Mouse (Mus musculus): ENCODE data around the gene Sh3pxd2a.
"Not testable (repeated sequence)": the region's sequence is repeated elsewhere in the genome, so short reads cannot be mapped to it uniquely, and the experiment has no call there.

Gene Sh3pxd2a

DNA sequence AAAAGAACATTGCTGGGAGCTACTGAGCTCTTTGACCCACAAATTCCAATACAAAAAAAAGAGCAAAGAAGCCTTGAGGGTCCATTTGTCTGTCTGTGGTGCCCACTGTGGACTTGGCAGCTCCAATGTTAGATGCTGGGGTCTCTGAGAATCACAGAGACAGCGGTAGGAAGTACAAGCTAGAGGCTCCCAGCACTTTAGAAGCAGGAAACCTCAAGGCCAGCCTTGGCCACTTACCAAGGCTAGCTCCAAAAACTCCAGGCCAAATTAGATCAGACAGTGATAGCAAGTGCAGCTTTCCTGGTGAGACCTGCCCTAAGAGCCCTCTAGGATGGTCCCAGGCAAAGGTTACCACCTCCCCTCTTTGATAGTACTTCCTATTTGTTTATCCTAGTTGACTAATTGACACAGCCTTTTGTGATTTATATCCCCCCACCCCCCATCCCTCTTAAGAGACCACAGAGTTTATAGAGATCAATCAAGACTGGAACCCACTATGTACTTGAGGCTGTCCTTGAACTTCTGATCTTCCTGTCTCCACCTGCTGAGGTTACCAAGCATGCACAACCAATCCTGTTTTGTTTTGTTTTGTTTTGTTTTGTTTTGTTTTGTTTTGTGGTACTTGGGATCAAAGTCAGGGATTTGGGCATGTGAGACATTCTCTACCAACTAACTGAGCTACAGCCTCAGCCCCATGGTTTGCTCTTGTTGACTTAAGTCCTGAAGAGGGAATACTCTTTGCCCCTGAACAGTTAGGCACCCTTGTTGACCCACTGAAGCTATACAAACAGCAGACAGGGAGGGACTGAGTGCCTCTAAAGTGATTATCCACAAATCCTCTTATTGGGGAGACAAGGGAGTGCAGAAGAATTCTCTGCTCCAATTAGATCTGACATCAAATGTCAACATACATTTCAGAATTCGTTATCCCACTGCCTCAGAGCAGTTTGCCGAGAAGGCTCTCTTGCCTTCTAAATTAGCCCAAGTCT lies 60.5 kb downstream of the Sh3pxd2a start:
- peak; percentile 64 for DNase-seq

DNA sequence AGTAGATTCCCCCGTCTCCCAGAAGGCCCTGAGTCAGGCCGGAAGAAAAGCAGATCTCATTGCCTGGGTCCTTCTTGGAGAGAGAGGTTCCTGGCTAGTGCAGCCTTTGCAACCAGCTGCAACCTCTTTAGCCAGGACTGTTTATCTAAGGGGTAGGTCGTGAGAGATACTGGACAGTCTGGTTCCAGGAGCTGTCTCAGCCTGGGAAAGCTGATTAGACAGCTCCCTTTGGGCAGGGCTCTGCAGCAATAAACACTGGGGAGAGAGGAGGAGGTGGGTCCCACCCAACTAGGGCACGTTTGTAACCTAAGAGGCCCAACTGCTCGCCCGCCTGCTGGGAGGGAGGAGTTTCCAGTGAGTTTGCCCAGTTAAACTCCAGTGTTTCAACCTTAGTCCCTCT lies 61.2 kb downstream of the Sh3pxd2a start:
- DNase-seq, result peak; percentile 60

DNA sequence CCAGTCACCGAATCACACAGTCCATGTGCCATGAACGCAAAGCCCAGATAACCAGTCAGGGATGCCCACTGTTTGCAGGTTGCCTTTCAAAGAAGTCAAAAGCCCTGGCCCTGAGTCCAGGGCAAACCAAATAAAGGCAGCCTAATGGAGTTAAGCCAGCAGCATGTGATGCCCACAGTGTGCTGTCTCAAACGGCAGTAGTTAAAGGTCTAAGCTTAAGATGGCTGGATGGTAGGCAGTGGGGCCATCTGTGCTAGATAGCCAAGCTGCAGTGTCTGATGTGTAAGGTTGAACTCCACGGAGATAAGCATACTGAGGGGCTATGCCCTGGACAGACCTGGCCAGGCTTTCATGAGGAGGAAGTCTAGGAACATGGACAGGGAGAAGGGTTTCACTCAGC lies 61.7 kb downstream of the Sh3pxd2a start:
- DNase-seq, result no peak

DNA sequence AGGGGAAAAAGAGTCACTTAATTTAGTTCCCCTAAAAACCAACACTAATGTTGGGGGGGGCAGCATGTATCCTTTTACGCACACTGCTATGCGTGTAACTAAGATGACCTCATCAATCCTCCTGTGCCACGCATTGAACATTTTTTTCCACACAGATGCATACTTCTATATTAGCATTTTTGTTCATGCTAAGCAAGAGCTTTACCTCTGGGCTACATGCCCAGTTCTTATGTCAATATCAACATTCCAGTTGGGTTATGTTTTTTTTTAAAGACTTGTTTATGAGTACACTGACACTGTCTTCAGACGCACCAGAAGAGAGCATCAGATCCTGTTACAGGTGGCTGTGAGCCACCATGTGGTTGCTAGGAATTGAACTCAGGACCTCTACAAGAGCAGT lies 64.5 kb downstream of the Sh3pxd2a start:
- DNase-seq, result no peak

DNA sequence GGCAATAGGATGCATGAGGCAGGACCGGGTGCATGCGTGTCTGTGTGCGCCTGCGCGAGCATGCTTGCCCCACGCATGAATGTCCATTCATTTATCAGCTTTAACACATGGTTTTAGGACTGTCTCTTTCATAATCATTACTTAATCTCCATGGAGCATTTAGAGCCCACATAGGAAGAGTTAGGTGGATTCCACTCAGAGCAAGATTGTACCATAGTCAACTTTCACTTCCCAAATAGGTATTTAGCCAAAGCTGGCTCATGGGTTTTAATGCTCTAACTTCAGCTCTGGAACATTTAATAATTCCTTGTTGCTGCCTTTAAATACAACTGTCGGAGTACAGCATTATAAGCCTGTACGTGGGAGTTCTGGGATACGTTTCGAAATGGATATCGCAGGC lies 65.2 kb downstream of the Sh3pxd2a start:
- no peak for DNase-seq

DNA sequence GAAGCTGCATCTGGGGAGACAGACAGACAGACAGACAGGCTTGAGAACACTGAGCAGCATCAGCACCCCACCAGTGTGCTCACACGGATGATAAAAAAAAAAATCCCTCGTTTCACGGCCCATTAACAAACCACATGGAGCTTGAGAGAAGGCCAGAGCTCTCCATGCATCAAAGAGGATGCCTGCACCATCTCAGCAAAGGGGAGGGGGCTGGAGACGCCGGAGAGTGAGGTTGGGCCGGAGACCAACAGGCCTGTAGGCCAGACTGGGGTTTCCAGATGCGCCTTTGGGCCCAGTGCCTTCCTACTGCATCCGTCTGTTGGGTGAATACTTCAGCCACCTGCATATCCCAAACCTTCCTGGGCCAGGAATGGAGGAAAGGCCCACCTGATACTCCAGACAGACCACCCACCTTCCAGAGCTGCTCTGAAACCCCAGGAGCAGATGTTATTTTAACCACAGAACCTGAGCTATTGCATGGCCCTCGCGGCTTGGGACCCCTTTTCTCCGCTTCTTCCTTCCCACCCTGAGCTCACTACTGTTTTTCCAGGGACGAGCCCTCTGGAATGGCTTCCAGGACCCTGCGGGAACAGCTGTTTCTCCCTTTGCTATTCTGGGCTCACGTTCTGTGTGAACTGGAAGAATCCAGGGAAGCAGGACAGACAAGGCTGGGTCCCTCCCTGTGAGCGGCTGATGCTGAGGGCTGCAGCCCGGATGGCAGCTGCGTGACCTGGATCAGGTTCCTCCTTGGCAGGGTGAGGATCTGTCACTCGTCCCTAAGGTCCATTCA lies 66.1 kb downstream of the Sh3pxd2a start:
- no peak for DNase-seq

DNA sequence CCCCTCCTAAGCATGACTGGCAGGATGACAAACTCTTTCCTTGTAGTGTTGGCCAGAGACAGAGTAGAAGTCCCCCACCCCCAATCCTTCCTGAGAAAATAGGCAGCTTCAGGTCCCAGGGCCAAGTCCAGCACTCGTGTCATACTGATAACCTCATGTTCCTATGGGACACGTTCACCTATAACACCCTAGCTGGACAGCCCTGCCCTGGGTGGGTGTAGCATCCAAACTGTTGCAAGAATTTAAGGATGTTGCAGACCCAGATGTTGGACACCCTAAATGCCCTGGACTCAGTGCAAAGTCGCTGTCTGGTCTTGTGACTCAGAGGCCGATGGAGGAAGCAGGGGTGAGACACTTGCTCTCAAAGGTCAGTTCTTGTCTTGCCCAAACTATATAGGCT lies 68.9 kb downstream of the Sh3pxd2a start:
- DNase-seq, result no peak

DNA sequence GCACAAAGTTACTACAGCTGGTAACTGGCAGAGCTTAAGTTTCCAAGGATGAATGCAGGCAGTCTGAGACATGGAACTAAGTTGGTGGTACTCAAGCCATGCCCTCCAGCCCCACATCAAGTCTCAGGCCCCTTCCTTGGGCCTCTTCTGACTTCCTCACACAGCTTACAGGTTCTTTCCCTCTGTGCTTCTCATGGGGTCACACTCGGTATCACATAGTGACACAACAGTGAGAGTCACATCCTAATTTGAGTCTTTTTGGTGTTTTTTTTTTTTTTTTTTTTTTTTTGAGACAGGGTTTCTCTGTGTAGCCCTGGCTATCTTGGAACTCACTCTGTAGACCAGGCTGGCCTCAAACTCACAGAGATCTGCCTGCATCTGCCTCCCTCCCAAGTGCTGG lies 69.4 kb downstream of the Sh3pxd2a start:
- DNase-seq, result not testable (repeated sequence)

DNA sequence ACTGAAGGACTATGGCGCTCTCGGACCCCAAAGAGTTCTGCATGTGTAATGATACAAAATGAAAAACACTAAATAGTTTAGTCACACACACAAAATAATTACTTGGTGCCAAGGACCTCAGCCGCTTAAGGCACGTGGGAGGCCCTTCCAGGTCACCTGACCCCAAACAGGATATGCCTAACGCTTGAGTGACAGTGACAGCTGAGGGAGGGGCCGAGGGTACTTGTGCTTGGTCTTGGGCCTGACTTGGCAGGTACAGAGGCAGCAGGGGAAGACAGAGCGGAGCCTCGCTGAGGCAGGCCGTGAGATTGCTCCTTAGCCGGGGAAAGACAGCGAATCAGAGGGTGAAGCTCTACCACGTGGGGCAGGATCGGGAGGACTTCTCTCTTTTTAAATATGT lies 73.3 kb downstream of the Sh3pxd2a start:
- no peak for DNase-seq

DNA sequence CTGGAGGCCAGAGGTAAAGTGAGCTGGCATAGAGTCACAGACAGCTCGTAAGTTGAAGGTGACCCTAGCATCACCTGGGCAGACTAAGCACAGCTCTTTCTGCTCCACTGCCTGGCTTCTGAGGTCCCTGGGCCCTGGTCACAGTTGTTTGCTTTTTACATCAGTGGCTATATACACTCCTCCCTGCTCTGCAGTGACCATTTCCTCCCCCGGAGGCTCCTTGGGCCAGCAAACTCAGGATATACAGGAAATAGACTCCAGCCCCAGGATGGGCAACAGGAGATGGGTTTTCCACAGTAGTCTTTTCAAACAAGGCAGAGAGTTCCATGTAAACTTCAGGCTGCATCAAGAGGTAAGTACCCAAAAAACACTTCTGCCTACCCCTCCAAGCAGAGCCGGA lies 76.3 kb downstream of the Sh3pxd2a start:
- no peak for DNase-seq

DNA sequence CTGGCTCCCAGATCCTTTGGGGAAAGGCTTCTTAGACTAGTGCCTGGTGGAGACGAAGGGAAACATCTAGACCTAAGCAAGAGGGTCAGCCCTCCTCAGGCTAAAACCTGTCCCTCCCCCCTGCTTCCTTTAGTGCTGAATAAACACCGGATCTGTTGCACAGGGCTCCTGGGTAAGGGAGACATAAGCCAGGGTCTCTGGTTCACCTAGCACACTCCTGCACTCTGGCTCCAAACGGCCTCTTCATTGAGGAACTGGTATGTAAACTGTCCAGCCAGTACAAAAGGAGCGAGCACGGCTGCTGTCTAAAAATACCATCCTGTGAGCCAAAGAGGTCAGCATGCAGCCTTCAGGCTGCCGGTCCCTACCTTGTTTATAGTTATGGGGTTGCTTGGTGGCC lies 76.8 kb downstream of the Sh3pxd2a start:
- DNase-seq, result no peak

DNA sequence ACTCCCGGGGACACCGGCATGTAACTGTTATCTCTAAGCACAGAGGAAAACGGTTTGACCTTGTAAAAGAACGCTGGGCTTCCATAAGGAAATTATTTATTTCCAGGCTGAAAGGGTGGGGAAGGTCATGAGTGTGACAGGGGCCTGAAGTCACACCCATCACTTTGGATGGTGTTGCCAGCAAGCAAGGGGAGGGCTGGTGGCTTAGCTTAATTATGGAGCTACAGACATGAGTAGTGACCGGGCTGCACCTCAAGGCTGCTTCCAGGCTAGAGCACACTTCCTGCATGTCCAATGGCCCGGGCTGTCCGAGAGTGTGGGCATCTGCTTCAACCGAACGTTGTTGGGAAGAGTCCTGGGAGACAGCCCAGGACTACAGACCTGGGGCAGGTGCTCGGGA lies 78.2 kb downstream of the Sh3pxd2a start:
- no peak for DNase-seq

DNA sequence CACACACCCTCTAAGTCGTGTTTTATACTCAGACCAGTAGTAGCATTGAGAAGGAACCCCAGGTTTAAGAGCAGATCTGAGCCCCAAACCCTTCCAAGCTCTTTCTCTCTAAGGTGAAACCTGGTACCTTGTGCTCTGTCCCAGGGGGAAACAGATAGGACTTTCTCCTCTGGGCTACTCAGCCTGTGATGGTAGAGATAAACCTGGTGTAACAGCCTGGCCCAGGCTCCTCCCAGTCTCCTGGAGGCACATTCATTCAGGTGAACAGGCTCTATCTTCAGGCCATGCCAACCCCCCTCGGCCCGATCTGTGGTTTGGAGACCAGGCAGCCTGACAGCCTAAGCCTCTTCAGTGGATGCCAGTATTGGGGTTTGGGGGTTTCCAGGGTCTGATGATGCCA lies 79.6 kb downstream of the Sh3pxd2a start:
- DNase-seq, result no peak

DNA sequence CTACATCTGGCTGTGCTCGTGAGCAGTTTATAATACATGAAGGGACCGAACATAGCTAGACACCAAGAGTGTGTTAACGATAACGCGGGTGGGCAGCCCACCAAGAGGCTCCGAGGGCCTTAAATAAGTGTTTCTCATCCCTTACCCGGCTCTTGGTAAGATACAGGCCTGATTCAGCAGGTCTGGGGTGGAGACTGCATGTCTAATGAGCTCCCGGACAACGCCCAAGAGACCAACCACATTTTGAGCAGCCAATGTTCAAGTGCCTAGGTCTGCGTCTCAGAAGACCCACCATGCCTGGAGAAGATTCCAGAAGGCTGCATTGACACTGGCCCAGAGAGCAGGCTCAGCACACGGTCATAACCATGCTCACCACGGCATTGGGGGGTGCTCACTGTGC lies 80.2 kb downstream of the Sh3pxd2a start:
- DNase-seq, result no peak

DNA sequence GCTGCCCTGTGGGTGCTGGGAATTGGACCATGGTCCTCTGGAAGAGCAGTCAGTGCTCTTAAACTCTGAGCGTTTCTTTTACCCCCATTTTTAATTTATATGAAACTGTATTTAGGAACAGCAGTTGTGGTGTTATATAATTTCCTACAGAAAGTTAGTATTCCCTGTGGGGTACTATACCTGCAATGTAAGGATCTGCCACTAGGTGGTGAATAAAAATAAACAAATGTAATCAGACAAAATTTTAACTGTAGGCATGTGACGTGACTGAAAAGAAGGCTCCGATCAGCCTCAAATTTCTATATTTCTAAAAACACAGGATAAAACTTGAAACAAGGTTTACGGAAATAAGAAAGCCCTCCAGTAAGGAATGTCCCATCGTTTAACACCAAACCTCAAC lies 81.9 kb downstream of the Sh3pxd2a start:
- peak; percentile 43 for DNase-seq

DNA sequence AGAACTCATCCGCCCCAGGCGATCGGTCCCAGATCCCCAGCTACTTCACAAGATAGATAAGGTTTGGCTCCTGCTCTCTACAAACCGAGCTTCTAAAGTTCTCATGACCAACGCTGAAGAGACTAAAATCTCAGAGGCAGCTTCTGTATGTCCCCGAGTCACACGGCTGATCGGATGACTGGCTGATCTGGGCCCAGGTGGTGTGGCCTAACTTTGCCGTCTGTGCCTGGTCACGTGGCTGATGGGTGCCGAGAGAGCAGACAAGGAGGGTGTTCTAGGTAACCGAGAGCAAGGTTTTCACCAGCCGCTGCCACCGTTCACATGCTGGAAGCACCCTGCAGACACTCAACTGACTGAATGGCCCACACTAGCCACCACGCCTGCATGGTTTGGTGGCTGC lies 83.2 kb downstream of the Sh3pxd2a start:
- no peak for DNase-seq

DNA sequence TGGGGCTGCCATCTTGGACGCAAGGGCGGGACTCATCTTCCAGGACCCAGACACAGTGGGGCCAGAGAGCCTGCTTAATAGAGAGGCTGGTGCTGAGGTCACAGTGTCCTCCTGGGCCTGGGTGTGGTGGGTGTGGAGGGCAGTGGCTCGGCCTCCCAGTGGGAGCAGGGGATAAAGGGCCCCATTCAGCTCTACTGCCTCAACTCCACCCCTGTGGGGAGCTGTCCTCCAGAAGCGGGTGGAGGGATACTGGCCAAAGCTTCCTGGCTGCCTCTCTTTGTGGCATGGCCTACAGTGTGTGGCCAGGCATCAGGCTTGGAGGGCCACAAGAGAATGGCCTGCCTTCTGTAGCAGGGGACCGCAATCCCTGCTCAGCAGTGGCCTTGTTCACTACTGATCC lies 85.1 kb downstream of the Sh3pxd2a start:
- no peak for DNase-seq

DNA sequence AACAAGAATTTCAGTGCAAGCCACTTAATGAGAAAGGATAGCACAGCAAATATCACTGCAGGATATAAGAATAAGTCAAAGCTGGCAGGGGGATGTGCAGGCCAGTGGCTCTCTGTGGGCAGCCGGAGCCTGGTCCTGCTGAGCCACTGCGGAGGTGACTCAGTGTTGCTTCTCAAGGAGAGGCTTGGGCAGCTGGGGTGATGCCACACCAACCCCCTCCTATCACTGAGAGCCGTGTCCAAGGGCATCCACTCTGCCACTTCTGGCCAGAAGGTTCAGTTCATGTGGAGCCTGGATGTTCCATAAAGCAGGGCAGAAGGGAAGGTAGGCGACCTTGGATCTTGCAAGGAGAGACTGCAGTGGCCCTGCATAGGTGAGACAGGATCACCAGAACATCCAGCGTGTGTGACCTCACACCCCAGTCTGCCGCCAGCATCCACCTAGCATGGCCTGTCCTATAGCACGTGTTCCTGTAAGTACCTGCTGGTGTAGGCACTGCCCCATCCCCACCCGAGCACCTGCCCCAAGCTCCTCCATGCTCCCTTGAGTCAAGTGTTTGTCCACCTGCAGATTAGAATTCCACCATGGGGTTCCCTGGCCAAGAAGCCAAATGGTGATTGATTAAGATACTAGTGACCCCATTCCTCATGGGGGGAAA lies 89.2 kb downstream of the Sh3pxd2a start:
- DNase-seq, result no peak

DNA sequence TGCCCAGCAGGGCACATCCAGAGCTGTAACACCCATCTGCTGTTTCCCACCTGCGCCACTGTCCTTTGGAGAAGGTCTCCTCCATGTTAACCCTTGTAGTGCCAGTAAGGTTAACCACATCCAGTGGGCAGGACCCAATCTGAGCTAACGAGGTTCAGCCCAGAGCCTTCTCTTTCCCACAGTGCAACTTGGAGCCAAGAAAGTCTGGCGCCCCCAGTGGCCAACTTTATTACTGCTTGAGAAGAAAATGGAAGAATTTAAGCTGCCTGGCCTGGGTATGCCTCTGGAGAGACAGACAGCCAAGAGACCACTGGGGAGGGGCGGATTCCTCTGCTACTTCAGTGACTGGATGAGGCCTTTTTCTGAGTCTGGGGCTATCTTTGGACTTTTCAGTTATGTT lies 89.8 kb downstream of the Sh3pxd2a start:
- DNase-seq, result peak; percentile 87

DNA sequence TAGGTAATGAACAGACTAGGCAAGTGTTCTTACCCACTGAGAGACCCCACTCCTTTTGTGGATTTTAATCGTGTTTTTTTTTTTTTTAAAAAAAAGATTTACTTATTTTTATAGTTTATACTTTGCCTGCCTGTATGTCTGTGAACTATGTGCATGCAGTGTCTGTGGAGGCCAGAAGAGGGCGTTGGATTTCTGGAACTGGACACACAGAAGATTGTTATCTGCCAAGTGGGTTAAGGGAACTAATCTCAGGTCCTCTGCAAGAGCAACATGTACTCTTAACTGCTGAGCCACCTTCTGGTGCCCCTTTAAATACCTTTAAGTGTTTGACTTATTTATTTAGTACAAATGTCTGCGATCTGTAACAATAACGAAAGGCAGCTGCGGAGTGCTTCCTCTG lies 92.2 kb downstream of the Sh3pxd2a start:
- DNase-seq, result no peak

DNA sequence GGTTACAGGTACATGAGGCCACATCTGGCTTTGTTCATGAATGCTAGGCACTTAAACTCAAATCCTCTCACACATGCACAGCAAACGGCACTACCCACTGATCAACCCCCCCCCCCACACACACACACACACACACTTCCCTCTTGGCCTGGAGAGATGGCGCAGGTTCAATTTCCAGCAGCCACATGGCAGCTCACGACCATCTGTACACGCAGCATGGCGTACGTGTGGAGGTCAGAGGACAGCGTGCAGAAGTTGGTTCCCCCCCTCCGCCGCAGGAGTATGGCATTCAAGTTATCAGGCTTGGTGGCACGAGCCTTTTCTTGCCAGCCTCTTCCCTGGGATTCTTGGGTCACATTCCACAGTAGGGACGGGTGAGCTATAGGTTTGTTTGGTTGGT lies 92.7 kb downstream of the Sh3pxd2a start:
- no peak for DNase-seq

DNA sequence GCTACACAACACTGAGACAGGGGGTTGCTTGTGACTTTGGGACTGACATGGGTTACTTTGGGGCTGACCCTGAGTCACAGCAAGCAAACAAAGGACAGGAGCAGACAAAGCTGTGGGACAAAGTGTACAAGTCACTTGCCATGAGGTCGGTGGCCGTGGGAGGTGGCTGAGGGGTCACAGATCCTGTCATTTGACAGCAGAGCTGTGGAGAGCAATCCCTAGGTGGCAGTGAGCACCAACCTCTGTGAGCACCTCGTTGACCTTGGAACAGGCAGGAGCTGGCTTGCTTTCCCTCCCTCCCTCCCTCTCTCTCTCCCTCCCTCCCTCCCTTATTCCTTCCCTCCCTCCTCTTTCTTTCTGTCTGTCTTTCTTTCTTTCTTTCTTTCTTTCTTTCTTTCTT lies 95.2 kb downstream of the Sh3pxd2a start:
- DNase-seq, result no peak

DNA sequence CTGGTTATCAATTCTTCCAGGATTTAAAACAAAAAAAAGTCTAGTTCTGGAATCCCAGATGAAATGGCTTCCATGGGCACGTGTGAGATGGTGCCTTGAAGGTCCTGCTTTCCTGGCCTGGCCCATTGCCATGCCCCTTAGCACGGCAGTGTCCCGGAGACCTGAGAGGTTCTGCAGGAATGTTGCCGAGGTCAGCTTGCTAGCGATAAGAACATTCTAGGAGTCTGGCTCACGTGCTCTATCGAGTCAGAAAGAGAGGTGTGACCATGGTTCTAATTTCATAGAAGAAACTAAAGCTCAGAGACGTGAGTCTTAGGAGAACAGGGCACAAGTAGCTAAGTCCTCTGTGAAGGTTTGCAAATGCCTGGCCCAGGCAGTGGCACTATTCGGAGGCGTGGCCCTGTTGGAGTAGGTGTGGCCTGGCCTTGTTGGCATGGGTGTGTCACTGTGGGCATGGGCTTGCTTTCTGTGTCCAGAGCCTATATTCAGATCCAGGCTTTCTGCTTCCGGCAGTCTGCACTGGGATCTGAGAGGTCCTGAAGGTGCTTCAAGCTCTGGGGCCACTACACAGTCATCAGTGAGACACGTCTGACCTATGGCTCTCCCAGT lies 96.8 kb downstream of the Sh3pxd2a start:
- DNase-seq, result no peak

Data from retina, postnatal 1 day (tissue).